Mouse (Mus musculus) urinary bladder, postnatal 4 days (tissue): Measurements from ENCODE around the gene Hist1h1b.
"Not testable (repeated sequence)": the region's sequence is repeated elsewhere in the genome, so short reads cannot be mapped to it uniquely, and the experiment has no call there.

ENCODE experiments used
- DNase-seq, 2 experiments: peaks; one replicate each; pipeline ENCODE4 v3.0.0; 2021 to 2022; ENCODE audit warnings: low spot score in 2 of 2

The Hist1h1b gene

GRCm38 (mm10) chr13:21782361-21783254 lies 2.2 kb upstream of the Hist1h1b start:
- not testable (repeated sequence) for DNase-seq

- no peak for DNase-seq
Observed at GRCm38 (mm10) chr13:21781639-21782038, 1.2 kb upstream of the Hist1h1b start.

GRCm38 (mm10) chr13:21781021-21781555 lies 663 bp upstream of the Hist1h1b start:
- DNase-seq = no peak

GRCm38 (mm10) chr13:21778814-21779766 lies 1.3 kb downstream of the Hist1h1b start:
- peak; percentile 54 to 66 for DNase-seq

GRCm38 (mm10) chr13:21755707-21756106 lies 24.7 kb downstream of the Hist1h1b start:
- no peak for DNase-seq

GRCm38 (mm10) chr13:21754294-21755001 lies 26.0 kb downstream of the Hist1h1b start:
- not testable (repeated sequence) for DNase-seq

- DNase-seq = peak in 1 of 2 experiments; percentile 50
Observed at GRCm38 (mm10) chr13:21753524-21754285, 26.7 kb downstream of the Hist1h1b start, which contains the start of the genes Hist1h2ak and Hist1h2bn. Hist1h2ak (minus strand) TSS chr13:21753827. Hist1h2bn (plus strand) TSS chr13:21754123.

GRCm38 (mm10) chr13:21753051-21753523 lies 27.3 kb downstream of the Hist1h1b start:
- DNase-seq = no peak

GRCm38 (mm10) chr13:21752356-21752755 lies 28.1 kb downstream of the Hist1h1b start:
- no peak for DNase-seq

GRCm38 (mm10) chr13:21751827-21752226 lies 28.6 kb downstream of the Hist1h1b start:
- DNase-seq = no peak

GRCm38 (mm10) chr13:21751417-21751816 lies 29.0 kb downstream of the Hist1h1b start:
- DNase-seq = no peak

- DNase-seq = peak; percentile 89 to 92
Observed at GRCm38 (mm10) chr13:21750159-21751017, 30.0 kb downstream of the Hist1h1b start, which contains the start of gene Hist1h4k. Hist1h4k (minus strand) TSS chr13:21750505.

GRCm38 (mm10) chr13:21749387-21750158 lies 30.9 kb downstream of the Hist1h1b start:
- DNase-seq = no peak

- no peak for DNase-seq
Observed at GRCm38 (mm10) chr13:21745006-21745405, 35.4 kb downstream of the Hist1h1b start.

GRCm38 (mm10) chr13:21734906-21735767 lies 45.3 kb downstream of the Hist1h1b start, which contains the start of gene Hist1h4j:
Hist1h4j (plus strand) TSS chr13:21735064.
- peak; percentile 71 to 84 for DNase-seq

- DNase-seq = peak; percentile 63 to 75
Observed at GRCm38 (mm10) chr13:21734010-21734905, 46.2 kb downstream of the Hist1h1b start.
